Mouse (Mus musculus) liver, adult 2 months (tissue): ENCODE measurements around the gene Rarb. TPM values are rescaled to one million over a fixed set of nuclear protein-coding genes. Genes with fewer than 3 reads are reported as not detected.
A peak's percentile ranks its signal among the peaks of the same experiment; 100 is the strongest.

ENCODE experiments used
- DNase-seq: peaks from one replicate; pipeline ENCODE4 v3.0.0-alpha.2; 2011; ENCODE audit warnings: low read depth, low spot score; ENCODE audit errors: extremely low read depth
- H3K27ac ChIP-seq: fragments of 200-500 bp; replicated peaks from 2 replicates; pipeline ENCODE4 v1.5.1; 2012; ENCODE audit warnings: low read depth, mild to moderate bottlenecking, control low read depth, inconsistent platforms, low read length; ENCODE audit not compliant: insufficient read depth
- H3K27me3 ChIP-seq: fragments of 200-500 bp; 2 replicates; pipeline ENCODE4 v1.6.1; 2012; ENCODE audit warnings: mild to moderate bottlenecking, moderate library complexity, low read length, inconsistent platforms; ENCODE audit not compliant: control insufficient read depth, insufficient read depth
- H3K36me3 ChIP-seq: fragments of 200-500 bp; 2 replicates; pipeline ENCODE4 v1.6.1; 2012; ENCODE audit warnings: low read length, inconsistent platforms; ENCODE audit not compliant: control insufficient read depth, insufficient read depth
- H3K4me1 ChIP-seq: fragments of 200-500 bp; 2 replicates; pipeline ENCODE4 v1.6.1; 2011; ENCODE audit warnings: low read length; ENCODE audit not compliant: control insufficient read depth, insufficient read depth
- H3K4me3 ChIP-seq: fragments of 200-500 bp; 2 replicates; pipeline ENCODE4 v1.5.1; 2011; ENCODE audit warnings: low read depth, mild to moderate bottlenecking, control low read depth, low read length, moderate library complexity; ENCODE audit not compliant: insufficient read depth
- H3K79me2 ChIP-seq: fragments of 200-500 bp; 2 replicates; pipeline ENCODE4 v1.6.1; 2012; ENCODE audit warnings: inconsistent platforms, mild to moderate bottlenecking, low read length, moderate library complexity; ENCODE audit not compliant: control insufficient read depth, insufficient read depth
- H3K9ac ChIP-seq: fragments of 200-500 bp; 2 replicates; pipeline ENCODE4 v1.6.1; 2012; ENCODE audit warnings: low read depth, mild to moderate bottlenecking, control low read depth, inconsistent platforms, low read length
- CTCF ChIP-seq: fragments of 200-500 bp; IDR thresholded peaks from 2 replicates; pipeline ENCODE4 v1.5.1; 2011; ENCODE audit warnings: low read depth, low read length, control low read depth
- POLR2A ChIP-seq: fragments of 200-500 bp; IDR thresholded peaks from 2 replicates; pipeline ENCODE4 v1.6.1; 2011; ENCODE audit warnings: low read length, control low read depth; ENCODE audit not compliant: insufficient read depth; ENCODE audit errors: extremely low read depth
- WGBS: fragments of 180-500 bp; shearing (Covaris S2); methylation state at CpG from one replicate; pipeline ENCODE4 v1.1.7; 2018; 5-methylcytosine and 5-hydroxymethylcytosine counted together
- polyA plus RNA-seq: library from polyadenylated mRNA; depleted of rRNA; stranded (reverse); fragments of >200 nt; gene quantifications from 2 replicates; pipeline ENCODE4 v1.2.3, GENCODE M21; 2012
- total RNA-seq: library from RNA; depleted of rRNA; stranded (reverse); fragments of >200 nt; gene quantifications from 2 replicates; pipeline ENCODE4 v1.2.3, GENCODE M21; 2014

Rarb gene
- total and polyA plus RNA-seq, 2 experiments, result 2.8 to 6.9 TPM

- TF ChIP-seq POLR2A (no peak), CTCF (no peak)
- no peak overlapping the region for H3K27ac ChIP-seq
- H3K9ac ChIP-seq, result no peak overlapping the region
- H3K36me3 ChIP-seq, result no peaks in the 10 kb centered on the region
- DNase-seq, result peak; percentile 71
- peaks cover 12% of the 10 kb centered on the region for H3K4me1 ChIP-seq
- WGBS, result 64% methylated on average over 1 of the region's 1 CpGs
- no peaks in the 10 kb centered on the region for H3K27me3 ChIP-seq
- H3K4me3 ChIP-seq, result no peak overlapping the region
- H3K79me2 ChIP-seq, result no peaks in the 10 kb centered on the region
Measured at GRCm38 (mm10) chr14:16478606-16479323, 340.2 kb downstream of the Rarb start.

DNA sequence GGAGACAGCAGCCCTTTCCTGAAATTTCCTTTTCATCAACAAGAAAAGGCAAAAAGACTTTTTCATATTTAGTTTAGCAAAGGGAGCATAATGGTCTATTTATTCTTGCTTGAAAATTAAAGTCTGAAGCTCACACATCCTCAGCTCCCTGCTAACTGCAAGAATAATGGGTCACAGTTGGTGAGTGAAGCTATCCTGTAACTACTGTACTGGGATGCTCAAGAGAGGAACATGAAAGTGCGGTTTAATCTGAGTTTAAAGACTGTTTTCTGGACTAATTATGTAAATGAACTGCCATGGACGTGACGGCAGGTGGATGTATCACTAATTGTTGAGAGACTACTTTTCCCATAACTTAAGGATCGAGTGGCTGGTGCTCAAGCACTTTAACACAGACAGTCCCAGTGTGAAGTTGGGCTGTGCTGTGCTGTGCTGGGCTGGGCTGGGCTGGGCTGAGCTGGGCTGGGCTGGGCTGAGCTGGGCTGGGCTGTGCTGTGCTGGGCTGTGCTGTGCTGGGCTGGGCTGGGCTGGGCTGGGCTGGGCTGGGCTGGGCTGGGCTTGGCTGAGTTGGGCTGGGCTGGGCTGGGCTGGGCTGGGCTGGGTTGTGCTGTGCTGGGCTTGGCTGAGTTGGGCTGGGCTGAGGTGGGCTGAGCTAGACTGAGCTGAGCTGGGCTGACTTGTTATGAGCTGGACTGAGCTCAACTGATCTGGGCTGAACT is 370.5 kb downstream of the Rarb start:
- no peaks in the 10 kb centered on the region for H3K36me3 ChIP-seq
- H3K9ac ChIP-seq, result no peak overlapping the region
- TF ChIP-seq CTCF (no peak), POLR2A (no peak)
- H3K4me1 ChIP-seq, result no peaks in the 10 kb centered on the region
- no peak overlapping the region for H3K27ac ChIP-seq
- 94% methylated on average over 4 of the region's 4 CpGs for whole genome bisulfite sequencing
- no peaks in the 10 kb centered on the region for H3K79me2 ChIP-seq
- no peaks in the 10 kb centered on the region for H3K27me3 ChIP-seq
- DNase-seq, result no peak
- no peak overlapping the region for H3K4me3 ChIP-seq

GRCm38 (mm10) chr14:16447587-16447986 is 371.4 kb downstream of the Rarb start:
- TF ChIP-seq CTCF (peak; percentile 20; the same call in 1 of the 2 replicates), POLR2A (no peak)
- DNase-seq, result no peak

GRCm38 (mm10) chr14:16444859-16445258 is 374.1 kb downstream of the Rarb start:
- H3K9ac ChIP-seq, result no peak overlapping the region
- H3K27me3 ChIP-seq, result no peaks in the 10 kb centered on the region
- no peaks in the 10 kb centered on the region for H3K4me1 ChIP-seq
- 44% methylated on average over 4 of the region's 4 CpGs for WGBS
- no peak overlapping the region for H3K27ac ChIP-seq
- TF ChIP-seq CTCF (no peak), POLR2A (no peak)
- no peak overlapping the region for H3K4me3 ChIP-seq
- no peaks in the 10 kb centered on the region for H3K79me2 ChIP-seq
- no peak for DNase-seq
- H3K36me3 ChIP-seq, result no peaks in the 10 kb centered on the region

More at GRCm38 (mm10) chr14:16447587-16447986, 371.4 kb downstream of the Rarb start:
- Histone ChIP-seq H3K9ac (no peak overlapping the region), H3K27ac (no peak overlapping the region), H3K36me3 (no peaks in the 10 kb centered on the region), H3K4me3 (no peak overlapping the region), H3K27me3 (no peaks in the 10 kb centered on the region), H3K4me1 (no peaks in the 10 kb centered on the region), H3K79me2 (no peaks in the 10 kb centered on the region)
- WGBS, result 71% methylated on average over 3 of the region's 3 CpGs

GRCm38 (mm10) chr14:16439385-16440126 is 379.4 kb downstream of the Rarb start:
- Histone ChIP-seq H3K36me3 (peaks cover 9% of the 10 kb centered on the region), H3K27ac (no peak overlapping the region), H3K79me2 (no peaks in the 10 kb centered on the region), H3K9ac (no peak overlapping the region), H3K27me3 (no peaks in the 10 kb centered on the region), H3K4me3 (no peak overlapping the region), H3K4me1 (no peaks in the 10 kb centered on the region)
- WGBS, result 89% methylated on average over 6 of the region's 6 CpGs
- DNase-seq, result no peak
- TF ChIP-seq POLR2A, result no peak
- no peak for TF ChIP-seq CTCF
